Mouse (Mus musculus): ENCODE data around the gene Eef1akmt3.
A peak's percentile ranks its signal among the peaks of the same experiment; 100 is the strongest.
"Not testable (repeated sequence)": the region's sequence is repeated elsewhere in the genome, so short reads cannot be mapped to it uniquely, and the experiment has no call there.

Gene Eef1akmt3

DNA sequence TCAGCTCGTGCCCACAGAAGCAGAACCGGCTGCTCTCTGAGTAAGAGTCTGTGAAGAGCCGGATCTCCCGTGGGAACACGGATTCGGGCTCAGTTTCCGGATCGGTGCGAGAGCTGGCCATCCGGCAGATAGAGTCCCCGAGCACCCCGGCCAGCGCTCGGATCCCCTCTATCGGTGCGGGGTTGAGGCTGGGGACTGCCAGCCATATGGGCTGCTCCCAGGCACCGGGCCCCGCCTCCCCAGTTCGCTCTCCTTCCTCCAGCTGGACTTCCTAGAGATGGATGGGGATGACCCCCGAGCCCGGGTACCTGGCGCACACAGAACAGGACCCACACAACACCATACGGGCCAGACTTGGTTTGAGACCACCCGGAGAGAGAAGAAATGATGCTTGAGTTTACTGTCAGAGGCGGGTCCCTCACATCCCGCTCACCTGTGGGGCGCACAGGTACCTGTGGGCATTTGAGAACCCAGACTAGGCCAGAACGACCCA, at the start of gene Eef1akmt3, which contains the start of gene Mettl1:
Eef1akmt3 (minus strand) TSS at position 240 of the 493 bp plus-strand sequence.
Mettl1 (plus strand) TSS at position 141 of the 493 bp plus-strand sequence.
- DNase-seq = peak; percentile 34

DNA sequence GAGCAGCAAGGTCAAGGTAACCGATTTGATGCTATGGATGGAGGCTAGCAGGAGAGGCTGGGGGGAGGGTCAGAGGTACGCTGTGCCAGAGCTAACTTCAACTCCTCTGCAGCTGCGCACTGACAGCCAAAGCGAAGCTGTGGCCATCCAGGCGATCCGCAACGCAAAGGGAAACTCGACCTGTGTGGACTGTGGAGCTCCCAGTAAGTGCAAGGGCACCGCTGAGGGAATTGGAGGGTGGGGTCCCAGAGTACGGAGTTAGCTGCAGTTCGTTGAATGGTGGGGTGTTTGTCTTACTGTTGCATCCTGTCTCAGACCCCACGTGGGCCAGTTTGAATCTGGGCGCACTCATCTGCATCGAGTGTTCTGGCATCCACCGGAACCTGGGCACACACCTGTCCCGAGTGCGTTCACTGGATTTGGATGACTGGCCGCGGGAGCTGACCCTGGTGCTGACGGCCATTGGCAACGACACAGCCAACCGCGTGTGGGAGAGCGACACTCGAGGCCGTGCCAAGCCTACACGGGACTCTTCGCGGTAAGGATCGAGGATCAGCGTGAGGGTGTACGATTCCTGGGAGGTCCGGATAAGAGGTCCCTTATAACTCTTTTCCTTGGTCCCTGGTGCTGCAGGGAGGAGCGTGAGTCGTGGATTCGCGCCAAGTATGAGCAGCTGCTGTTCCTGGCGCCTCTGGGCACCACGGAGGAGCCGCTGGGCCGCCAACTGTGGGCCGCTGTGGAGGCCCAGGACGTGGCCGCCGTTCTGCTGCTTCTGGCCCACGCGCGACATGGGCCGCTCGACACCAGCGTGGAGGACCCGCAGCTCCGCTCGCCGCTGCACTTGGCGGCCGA, 49.5 kb upstream of the Eef1akmt3 start:
- no peak for DNase-seq

DNA sequence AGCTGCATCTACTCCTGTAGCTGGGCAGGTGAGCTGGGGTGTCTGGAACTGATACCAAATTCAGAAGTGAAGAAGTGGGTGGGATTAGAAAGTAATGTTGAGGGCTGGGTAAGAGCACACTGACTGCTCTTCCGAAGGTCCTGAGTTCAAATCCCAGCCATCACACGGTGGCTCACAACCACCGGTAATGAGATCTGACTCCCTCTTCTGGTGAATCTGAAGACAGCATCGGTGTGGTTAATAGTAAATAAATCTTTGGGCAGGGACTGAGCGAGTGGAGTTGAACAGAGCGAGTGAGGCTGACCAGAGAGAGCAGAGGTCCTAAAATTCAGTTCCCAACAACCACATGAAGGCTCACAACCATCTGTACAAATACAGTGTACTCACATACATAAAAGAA, 44.3 kb upstream of the Eef1akmt3 start:
- DNase-seq = no peak

DNA sequence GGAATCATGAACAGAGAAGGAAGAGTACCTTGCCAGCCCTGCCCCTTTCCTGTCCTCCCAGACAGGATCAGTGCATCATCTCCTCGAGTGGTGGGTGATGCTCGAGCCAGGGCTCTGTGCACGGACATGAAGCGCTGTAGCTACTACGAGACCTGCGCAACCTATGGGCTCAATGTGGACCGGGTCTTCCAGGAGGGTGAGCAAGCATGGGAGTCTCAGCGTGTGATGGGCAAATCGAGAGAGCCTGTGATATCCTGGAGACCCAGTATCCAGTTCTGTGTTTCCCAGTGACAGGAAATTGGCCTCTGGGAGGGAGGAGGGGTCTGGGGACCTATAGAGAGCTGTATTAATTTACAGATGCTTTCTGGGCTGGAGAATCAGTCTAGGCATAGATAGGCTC, 43.7 kb upstream of the Eef1akmt3 start:
- DNase-seq = no peak

DNA sequence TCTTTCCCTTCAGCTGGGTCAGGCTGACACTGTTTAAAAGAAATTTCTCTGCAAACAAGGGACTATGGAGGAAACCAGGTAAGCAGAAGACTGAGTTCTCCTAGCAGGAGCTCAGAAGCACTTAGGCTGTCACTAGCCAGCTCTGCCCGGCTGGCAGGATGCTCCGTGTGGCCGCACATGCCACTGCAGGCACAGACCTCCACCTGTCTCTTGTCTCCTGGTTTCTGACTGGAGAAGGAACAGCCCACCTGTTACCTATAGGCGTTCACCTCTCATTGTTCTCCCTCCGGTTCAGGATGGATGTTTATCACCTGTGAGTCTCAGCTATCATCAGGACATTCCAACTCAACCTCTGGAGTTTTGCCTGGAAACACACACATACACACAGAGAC, 42.6 kb upstream of the Eef1akmt3 start:
- DNase-seq = no peak

DNA sequence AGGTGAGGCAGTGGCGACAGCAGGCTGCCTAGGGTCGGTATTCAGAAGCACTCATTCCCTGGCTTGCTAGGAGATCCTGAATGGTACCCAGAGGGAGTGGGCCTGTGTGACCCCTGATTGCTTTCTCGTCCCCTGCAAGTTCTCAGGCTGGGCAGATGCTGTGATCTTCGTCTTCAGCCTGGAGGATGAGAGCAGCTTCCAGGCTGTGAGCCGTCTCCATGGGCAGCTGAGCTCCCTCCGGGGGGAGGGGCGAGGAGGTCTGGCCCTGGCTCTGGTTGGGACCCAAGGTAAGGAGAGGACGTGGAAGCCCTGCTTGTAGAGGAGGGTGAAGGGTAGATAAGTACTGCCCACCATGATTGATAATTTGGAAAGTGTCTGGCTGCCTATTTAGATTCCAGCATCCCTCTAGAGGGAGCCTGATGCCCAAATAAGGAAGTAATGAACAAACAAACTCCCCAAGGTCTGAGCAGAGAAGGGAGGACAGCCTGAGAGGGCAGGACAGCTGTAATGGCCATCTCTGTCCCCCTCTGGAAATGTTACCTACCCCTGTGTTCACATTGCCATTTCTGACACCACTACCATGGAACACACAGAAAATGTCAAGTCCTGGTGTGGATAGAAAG, 42.1 kb upstream of the Eef1akmt3 start:
- DNase-seq = no peak

DNA sequence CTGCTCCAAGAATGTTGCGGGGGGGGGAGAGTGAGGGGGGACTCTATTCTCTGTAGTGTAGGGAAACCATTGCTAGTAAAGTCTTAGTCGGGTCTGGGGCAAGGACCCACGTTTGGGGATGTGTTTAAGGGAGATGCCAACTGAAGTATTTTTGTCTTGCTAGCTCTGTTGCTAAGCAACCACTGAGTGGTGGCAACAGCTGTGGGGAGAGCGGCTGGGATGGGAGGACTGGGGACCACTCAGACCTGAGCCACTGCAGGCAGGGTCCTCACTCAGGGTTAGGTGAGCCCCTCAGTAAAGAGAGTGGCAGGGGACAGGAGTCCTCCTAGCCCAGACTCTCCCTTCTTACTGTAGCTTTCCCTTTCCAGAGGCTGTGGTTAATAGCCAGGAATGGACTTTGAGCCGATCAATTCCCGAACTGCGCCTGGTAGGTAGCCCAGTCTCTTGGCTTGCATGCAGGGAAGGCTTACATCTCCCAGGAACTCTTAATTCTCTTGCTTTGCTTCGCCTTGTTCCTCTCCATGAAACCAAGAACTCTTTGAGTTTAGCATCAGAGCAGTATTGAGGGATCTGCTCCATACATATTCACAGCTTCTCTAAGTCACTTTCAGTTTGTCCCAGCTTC, 40.8 kb upstream of the Eef1akmt3 start:
- no peak for DNase-seq

DNA sequence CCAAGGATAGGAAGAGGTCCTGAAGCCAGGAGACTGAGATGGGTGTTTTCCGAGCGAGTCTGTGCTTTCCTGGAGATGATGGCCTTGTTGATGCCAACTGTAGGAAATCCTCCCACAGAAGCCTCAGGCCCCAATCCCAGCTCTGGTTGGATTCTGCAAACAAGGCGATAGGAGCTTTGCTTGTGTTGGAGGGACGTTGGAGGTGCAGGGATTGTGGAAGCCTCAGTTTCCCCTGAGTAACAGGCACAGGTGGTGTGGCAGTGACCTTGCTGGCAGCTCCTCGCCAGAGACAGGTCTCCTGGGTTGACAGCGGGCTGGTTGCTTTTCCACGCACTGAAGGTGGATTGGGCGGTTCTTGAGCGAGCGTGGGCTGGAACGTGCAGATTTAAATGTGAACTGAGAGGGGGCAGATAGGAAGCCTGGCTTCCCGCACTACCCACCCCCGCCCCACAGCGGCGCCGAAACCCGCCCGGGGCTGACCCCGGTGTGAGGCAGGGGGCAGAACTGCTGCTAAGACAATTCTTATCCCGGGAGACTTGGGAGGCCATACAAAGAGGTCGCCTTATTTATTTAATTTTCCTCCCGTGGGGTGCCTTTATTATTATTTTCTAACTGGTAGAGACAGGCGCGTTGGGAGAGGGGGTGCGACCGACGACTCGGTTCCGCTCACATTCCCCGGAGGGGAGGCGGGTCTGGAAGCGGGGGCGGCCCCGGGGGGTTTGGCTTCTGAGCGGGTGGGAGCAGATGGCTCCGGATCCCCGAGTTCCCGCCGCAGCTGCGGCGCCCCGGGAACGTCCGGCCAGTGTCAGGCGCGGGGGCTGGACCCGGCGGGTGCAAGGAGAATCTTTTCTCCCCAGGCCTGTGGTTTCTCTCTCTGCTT, 39.8 kb upstream of the Eef1akmt3 start:
- no peak for DNase-seq

DNA sequence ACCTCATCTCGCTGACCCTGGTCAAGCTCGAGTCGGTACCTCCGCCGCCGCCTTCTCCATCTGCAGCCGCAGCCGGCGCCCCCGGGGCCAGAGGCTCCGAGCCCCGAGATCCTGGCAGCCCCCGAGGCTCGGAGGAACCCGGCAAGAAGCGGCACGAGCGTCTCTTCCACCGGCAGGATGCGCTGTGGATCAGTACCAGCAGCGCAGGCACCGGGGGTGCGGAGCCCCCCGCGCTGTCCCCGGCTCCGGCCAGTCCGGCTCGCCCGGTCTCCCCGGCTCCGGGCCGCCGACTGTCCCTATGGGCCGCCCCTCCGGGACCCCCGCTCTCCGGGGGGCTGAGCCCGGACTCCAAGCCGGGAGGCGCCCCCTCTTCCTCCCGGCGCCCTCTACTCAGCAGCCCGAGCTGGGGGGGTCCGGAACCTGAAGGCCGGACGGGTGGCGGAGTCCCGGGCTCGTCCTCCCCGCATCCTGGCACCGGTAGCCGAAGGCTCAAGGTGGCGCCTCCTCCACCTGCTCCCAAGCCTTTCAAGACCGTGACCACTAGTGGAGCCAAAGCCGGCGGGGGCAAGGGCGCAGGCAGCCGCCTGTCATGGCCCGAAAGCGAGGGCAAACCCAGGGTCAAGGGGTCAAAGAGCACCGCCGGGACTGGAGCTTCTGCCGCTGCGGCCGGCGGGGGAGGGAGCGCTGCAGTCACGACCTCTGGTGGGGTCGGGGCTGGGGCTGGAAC, 38.5 kb upstream of the Eef1akmt3 start:
- no peak for DNase-seq

DNA sequence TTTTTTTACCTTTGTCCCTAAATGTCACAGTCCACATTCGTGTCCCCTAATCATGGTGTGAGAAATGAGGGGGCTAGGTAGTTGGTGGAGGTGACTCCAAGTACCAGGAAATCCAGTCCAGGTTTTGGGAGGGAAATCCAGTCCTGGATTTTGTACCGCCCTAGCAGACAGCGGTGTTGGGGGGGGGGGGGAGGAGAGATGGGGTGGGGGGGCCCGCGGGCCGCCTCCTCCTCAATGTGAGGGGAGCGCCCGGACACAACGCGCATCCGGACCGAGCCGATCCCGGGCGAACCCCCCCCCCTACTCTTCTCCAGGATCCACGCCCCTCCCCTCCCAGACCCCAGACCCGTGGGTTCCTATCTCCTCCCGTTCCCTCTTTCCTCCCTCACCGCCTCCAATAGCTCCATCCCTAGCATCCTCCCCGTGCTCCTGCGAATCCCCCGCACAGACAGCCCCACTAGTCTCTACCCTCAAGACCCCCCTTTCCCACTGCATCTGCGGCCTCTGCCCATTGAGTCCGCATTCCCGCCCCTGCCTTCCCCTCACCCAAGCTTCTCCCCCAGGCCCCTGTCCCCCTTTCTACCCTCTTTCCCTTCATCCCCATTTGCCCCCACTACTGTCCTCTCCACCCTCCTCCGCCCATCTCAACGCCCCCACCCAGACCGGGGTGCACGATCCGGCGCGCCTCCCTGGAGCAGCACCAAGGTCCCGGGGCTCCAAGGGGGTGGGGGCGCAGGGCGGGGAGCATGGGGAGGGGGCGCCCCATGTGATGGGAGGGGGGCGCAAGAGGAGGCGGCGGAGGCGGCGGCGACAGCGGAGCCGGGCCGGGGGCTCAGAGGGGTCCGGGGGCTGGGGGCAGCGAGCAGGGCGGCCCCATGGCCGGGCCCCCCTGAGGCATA, 37.6 kb upstream of the Eef1akmt3 start:
- DNase-seq = no peak

DNA sequence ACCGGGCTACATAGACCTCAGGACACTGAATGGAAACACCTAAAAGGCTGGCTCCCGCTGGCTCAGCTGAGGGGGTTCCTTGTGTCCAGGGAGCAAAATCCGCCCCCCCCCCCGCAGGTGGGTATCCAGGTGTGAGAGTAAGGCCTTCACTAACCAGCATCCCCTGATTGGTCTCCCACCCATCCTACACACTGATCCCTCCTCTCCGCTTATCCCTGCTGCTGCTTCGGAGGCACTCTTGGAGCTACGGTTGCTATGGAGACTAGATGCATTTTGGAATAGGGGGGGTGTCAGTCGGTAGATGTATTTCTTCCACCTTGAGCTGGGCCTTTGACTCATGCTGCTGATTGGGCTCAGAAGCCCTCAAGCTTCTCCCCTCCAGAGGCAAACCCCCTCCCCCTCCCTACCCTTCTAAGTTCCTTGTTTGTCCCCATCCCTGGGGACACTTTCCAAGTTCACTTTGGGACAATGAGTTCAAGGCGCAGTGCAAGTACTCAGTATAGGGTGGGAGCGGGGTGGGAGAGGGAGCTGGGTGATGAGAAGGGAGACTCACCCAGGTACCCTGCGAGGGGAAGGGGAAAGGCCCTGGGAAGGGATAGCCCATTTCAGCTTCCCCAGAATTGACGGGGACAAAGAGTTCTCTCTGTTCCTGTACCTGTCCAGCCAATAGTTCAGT, 36.8 kb upstream of the Eef1akmt3 start:
- no peak for DNase-seq

DNA sequence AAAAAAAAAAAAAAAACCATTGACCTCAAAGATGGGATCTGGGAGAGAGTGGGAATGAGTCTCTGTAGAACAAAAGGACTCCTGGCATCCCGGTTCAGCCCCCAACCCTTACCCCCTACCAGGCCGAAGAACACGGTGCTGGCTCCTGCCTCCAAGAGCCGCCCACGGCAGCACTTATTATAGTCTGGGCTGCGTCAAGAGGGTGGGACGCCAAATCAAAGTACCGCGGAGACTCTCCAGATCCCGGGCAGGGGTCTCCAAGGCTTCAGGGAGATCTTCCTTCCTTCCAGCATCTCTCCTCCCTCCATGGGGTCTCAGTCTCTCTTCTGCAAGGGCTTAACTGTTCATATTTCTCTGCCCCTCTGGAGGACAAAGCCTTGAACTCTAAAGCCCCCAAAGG, 36.2 kb upstream of the Eef1akmt3 start:
- no peak for DNase-seq

DNA sequence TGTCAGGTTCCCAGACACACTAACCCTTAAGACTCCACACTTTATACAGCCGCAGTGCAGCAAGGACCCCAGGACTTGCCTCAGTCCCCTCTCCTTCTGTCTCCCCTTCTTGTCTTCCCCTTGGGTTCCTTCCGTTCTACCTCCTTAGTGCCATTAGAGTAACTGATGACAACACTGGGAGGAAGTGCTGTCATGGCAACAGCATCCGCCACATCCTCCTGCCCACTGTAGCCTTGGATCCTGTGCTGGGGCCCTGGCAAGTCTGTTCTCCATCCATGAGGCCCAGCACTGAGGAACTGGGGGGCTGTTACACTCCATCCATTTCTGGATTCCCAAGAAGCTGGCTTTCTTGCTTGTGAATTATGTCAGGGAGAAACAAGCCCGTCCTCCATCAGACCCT, 34.8 kb upstream of the Eef1akmt3 start:
- DNase-seq = peak; percentile 77

DNA sequence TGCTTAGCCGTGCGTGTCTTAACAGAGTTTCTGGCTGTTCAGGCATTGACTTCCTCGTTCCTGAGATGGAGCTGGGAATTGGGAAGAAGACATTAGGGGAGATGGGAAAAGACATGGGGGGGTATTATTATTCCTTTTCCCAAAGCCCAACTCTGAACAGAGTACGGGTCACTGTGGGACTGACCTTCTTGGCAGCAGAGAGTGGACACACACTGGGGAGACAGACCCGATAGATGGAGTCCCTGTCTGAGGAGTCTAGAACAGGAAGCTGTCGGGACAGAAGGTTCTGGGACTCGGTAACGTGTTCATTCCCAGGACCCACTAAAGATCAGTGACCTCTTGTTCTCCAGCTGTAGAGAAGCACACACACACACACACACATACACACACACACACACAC, 34.3 kb upstream of the Eef1akmt3 start:
- DNase-seq = no peak

DNA sequence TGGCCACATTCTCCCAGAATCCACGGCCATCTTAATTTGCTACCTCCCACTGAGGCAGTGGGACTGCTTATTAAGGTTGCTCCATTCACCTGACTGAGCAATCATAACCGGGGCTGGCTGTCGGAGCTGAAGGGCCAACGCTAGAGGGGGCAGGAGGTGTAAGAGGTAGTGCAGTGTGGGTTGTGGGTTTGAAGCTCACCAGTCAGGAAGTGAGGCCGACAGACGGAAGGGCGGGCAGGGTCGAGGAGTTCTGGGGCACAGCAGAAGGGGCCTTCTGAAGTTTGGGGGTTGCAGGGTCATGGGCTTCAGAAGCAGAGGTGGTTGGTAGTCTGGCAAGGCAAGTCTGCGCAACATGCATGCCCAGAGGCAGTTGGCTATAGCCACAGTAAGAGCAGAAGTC, 33.8 kb upstream of the Eef1akmt3 start, which contains the start of gene Agap2:
Agap2 (plus strand) TSS at position 205 of the 400 bp plus-strand sequence.
- DNase-seq = peak; percentile 92

DNA sequence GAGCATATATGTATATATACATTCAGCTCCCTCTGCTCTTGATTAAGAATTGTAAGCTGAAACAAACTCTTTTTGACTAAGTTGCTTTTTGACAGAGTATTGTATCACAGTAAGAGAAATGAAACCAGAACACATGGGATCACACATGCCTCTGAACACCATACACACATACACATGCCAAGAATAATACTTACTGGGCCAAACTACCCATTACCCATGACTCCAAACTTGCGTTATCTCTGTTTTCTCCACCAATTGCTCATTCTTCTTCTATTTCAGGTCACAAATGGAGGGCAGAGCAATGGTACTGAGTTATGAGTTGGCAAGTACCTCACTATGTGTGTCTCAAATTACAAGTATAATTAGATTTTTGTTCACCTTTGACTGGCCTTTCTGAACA, 32.7 kb upstream of the Eef1akmt3 start:
- DNase-seq = no peak

DNA sequence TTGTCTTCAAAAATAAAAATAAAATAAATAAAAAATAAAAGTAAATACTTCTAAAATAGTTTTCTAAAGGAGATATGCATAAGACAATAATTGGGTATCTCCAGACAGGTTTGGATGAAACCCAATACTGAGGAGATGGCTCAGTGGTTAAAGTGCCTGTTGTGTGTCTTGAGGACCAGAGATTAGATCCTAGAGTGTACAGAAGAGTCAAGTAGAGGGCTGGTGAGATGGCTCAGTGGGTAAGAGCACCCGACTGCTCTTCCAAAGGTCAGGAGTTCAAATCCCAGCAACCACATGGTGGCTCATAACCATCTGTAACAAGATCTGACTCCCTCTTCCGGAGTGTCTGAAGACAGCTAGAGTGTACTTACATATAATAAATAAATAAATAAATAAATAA, 31.7 kb upstream of the Eef1akmt3 start:
- not testable (repeated sequence) for DNase-seq

DNA sequence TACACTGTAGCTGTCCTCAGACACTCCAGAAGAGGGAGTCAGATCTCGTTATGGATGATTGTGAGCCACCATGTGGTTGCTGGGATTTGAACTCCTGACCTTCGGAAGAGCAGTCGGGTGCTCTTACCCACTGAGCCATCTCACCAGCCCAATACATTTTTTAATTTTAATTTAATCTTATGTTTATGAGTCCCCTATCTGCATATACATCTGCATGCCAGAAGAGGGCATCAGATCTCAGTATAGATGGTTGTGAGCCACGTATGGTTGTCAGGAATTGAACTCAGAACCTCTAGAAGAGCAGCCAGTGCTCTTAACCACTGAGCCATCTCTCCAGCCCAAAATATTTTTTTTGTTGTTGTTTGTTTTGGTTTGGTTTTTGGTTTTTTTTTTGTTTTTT, 31.0 kb upstream of the Eef1akmt3 start:
- DNase-seq = not testable (repeated sequence)

DNA sequence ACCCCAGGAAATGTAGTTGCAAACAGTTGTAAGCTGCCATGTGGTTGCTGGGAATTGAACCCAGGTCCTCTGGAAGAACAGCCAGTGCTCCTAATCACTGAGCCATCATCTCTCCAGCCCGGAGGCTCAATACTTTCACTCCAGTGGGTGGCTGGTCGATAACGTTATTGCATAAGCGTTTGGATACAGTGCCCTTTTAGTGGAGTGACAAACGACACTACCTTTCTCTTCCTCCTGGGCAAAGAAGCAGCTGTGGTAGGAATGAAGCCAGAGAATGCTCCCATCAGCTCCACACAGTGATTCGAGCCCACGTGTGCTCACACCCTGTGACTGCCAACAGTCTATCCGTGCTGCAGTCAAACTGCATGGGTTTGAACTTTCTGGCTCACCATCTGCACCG, 29.9 kb upstream of the Eef1akmt3 start:
- DNase-seq = no peak
